Mouse (Mus musculus) lung, postnatal 25 days (tissue): Measurements from ENCODE around the gene Slc25a14.

ENCODE experiments used
- DNase-seq: peaks from one replicate; pipeline ENCODE4 v3.0.0; 2022; ENCODE audit warnings: low spot score

The Slc25a14 gene

DNA sequence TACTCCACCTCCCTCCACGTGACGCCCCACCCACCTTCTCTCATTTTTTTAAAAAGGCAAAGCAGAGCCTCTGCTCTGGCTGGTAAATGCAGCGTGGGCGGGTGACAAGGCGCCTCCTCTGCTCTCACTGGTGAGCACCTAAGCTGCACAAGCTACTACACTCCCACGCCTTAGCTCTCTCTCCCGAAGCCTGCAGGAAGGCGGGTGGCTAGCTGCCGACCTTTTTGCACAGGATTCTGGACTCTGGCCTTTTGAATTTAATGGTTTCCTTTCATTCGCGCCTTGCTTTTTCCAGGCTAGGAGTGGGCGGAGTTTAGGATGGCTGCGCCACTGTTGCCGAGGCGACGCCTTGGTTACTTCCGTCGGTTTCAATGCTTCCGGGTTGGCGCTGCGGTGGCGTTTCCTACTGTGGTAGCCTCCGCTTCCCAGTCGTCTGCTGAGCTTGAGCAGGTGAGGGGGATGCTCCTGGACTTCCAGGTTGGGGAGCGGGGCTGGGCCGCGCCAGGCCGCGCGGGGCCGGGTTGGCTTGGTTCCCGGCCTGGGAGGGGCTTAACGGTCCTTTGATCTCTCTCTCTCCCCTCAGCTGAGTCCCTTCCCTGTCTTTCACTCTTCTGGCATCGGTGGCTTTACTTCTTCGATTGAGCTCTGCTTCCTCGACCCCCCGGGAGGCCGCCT lies at the start of gene Slc25a14:
TSS of gene Slc25a14 (plus strand) at position 35 of the 675 bp plus-strand sequence.
- peak; percentile 76 for DNase-seq

DNA sequence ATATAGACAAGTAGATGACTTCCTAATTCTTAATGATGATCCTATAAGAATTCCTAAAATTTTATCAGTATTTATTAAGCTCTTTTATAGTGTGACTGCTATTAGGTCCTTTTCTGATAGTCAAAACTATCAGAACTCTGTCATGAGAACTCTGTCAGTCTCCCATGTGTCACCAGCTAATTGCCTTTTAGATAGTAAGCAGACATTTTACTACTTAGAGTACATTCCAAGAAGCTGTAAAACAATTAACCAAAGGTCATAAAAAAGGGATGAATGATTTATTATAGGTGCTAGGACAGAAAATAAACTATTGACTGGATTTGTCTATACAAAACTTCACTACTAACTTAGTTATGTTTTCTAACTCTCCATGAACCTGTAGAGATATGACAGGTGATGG lies 39.9 kb upstream of the Slc25a14 start:
- no peak for DNase-seq

DNA sequence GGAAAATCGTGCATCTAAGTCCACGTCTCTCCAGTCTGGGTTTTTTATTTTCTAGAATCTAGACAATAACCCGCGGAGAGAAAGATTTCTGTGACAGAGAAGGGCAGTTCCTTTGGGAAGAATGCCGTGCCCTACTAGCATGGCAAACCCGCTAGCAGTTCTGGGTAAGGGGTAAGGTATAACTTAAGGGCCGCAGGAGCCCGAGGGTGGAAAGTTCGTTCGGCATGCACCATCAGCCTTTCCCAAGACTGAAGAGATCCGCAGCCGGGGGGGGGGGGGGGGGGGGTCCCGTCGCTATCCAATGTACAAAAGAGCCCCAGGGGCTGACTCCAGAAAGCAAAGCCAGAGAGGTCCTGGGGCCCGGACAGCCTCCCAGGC lies 29.5 kb upstream of the Slc25a14 start:
- no peak for DNase-seq

DNA sequence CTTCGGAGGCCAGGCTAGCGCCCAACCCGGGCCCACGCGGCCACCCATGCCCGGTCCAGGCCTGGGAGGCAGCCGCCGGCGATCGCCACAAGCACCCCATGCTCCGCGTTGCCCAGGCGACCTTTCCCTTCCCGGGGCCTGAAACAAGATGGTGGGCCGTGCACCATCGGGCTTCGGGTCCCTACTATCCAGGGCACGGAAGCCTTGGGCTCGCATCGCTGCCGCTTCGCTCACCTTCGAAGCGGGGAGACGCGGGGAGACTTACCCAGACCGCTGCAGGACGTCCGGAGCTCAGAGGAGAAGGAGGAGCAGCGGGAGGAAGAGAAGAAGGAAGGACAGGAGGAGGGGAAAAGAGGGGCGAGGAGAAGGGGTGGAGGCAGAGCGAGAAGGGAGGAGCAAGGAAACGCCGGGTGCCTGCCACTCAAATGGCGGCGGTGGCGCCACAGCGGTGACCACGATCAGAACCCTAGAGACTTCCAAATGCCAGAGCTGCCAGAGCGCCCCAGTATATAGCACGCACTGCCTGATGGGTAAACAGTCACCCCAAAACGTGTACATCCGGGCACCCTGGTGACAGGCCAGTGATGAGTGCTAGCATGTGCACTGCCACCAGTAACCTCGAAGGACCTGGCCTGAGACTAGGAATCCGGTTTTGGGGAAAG lies 29.0 kb upstream of the Slc25a14 start, which contains the start of gene Zfp280c:
TSS of gene Zfp280c (minus strand) at position 406 of the 662 bp plus-strand sequence.
- DNase-seq = peak; percentile 60

DNA sequence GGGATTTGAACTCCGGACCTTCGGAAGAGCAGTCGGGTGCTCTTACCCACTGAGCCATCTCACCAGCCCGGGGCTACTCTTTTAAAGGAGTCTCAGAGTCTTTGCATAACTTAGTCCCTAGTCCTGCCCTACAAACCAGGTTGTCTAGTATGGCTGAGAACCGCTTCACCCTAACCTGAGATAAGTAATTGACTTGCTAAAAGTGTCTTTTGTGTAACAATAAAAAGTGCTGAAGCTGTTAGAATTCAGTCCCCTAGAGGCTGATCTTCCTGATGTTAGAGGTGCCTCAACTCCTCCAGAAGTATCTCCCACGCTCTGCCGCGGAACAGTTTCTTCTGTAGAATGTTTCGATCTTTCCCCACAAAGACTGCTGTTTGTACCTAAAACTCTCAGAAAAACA lies 27.2 kb upstream of the Slc25a14 start:
- DNase-seq = no peak

DNA sequence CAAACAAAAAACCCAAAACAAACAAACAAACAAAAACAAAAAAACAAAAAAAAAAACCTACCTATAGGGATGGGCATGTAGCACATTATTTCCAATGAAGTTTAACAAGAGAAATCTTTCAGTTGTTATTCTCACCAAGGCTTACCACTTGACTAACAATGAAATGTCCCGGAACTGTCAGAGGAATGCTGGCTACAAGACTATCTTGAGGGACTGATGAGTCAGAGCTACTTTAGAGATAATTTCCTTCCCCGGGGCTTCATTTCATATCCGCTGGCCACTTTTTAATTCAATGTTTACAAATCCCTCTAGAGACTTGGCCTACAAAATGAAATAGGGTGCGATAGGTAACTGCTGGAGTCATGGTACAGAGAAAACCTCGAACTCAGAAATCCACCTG lies 26.3 kb upstream of the Slc25a14 start:
- DNase-seq = no peak

DNA sequence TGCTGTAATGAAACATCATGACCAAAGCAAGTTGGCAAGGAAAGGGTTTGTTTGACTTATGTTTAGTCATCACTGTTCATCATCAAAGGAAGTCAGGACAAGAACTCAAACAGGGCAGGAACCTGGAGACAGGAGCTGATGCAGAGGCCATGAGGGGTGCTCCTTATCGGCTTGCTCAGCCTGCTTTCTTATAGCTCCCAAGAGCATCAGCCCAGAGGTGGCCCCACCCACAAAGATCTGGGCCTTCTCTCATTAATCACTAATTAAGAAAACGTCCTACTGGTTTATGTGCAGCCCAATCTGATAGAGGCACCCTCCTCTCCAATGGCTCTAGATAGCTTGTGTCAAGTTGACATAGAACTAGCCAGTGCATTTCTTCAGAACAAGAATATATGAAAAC lies 18.3 kb upstream of the Slc25a14 start:
- DNase-seq = no peak

DNA sequence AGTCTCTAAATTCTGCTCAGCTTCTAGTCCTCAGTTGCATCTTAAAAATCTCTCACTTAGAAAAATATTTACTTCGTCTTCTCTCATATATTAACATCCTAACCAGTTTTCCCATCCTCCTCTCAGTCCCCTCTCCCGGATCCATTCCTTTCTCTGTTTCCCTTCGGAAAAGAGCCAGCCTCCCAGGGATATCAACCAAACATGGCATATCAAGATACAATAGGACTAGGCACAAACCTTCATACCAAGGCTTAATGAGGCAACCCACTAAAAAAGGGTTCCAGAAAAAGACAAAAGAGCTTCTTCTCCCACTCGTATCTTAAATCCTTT lies 199 bp upstream of the Slc25a14 start:
- no peak for DNase-seq

DNA sequence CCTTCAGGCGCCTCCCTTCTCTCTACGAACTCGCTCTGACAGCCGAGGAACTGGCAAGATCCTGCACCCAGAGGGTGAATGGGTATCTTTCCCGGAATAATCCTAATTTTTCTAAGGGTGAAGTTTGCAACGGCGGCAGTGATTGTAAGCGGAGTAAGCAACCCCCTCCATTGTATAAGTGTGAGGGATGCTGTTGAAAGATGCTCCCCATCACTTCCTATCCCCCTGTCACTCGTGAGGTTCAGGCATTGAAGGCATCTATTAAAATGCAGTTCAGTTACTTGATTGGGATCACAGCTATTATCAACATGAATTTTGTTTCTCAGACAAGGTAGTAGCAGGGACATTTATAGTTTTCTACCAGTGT lies 824 bp downstream of the Slc25a14 start:
- DNase-seq = no peak

DNA sequence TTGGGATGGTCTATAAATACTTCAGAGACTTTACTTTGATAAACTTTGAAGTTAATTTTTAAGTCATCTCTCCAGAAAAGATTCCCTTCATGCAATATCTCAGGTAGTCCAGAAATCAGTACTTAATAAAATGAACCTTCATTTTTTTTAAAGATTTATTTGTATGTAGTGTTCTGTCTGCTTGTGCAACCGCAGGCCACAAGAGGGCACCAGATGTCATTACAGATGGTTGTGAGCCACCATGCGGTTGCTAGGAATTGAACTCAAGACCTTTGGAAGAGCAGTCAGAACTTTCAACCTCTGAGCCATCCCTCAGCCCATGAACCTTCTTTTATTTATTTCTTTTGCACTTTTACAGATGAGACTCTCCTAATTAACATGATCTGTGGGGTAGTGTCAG lies 13.8 kb downstream of the Slc25a14 start:
- no peak for DNase-seq

DNA sequence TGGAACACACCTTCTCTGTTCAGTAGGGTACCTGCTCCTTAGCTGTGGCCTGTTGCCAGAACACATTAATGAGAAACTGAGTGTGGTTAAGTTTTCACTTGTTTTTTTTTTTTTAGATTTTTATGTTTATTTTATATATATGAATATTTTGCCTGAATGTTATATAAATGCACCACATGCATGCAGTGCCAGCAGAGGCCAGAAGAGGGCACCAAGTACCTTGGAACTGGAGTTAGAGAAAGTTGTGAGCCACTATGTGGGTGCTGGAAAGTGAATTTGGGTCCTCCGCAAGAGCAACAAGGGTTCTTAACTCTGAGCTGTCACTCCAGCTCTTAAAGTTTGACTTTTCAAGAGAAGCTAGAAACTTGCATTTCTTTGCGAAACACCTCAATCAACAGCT lies 20.9 kb downstream of the Slc25a14 start:
- DNase-seq = peak; percentile 8

DNA sequence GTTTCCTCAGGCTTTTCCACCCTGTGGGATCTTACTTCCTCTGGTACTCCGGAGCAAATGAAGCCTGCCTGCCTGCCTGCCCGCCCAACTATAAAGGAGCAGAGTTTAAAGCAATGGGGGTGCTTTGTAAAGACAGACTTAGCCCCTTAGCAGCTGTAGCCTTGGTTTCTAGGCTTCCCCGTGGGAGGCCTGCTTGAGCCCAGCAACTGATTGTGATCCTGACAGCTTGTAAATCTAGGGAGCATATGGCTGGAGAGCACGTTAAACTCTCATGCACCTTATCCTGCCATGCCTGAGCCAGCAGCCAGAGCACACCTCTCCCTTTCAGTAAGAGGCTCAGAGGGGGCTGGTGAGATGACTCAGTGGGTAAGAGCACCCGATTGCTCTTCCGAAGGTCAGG lies 43.6 kb downstream of the Slc25a14 start:
- no peak for DNase-seq

DNA sequence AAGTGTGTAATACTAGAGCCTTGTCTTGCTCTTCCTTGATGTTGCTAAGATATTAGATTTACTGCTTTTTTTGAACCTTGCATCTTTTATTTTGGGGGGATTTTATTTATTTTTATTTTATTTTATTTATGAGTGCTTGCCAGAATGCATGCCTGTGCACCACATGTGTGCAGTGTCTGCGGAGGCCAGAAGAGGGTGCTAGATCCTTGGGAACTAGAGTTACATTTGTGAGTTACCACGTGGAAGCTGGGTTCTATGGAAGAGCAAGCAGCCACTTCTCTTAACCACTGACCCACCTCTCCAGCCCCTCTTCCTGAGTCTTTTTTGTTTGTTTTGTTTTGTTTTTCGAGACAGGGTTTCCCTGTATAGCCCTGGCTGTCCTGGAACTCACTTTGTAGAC lies 46.4 kb downstream of the Slc25a14 start:
- DNase-seq = no peak

DNA sequence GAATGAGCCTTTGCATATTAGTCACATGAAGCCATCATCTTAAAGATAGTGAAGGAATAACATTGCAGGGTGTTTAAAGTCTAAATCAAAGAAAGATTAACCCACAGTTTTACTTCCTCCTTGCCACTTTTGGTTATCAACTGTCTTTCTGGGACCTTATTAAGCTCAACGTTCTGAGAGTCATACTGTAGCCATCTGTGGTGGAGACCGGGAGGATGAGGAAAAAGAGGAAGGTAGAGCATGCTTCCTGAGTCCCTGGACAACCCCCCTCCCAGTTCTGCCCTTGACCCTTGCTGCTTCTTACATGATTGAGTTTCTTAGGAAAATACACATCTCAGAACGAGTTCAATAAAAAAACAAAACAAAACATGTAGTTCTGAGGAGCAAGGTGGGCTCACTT lies 48.5 kb downstream of the Slc25a14 start:
- no peak for DNase-seq

DNA sequence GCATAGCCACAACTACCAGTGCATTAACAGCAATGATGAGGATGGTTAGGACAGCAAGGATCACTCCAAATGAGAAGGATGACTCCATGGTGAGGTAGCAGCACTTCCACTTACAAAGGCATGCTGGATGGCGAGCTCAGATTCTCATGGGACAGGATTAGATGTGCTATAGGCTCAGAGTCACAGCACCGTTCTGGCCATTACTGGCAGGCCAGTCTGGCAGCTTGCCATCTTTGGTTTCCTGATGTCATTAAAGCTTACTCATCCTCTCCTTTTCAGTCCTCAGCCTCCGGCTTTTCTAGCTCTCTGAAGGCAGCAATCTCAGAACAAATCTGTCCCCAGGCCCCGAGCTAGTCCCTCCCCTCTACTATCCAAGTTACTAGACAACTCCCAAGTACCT lies 51.0 kb downstream of the Slc25a14 start, which contains the start of gene Gpr119:
TSS of gene Gpr119 (minus strand) at position 308 of the 400 bp plus-strand sequence.
- DNase-seq = no peak

DNA sequence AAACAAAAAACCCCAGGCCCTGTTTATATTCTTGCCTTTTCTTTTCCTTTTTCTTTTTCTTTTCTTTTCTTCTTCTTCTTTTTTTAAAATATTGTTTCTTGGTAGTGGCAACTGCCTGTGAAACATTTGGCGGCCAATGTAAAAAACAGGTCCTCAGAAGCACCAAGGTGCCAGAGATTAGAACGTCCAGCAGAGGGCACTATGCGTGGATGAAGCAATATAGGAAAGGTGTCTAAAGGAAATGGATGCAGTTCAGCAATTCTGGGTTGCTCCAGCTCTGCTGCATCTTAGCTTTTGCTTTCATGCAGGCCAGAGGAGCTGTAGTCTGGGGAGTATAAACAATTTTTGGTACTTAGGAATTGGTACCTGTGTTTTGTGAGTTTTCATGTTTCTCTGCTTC lies 60.2 kb downstream of the Slc25a14 start:
- DNase-seq = peak; percentile 38

DNA sequence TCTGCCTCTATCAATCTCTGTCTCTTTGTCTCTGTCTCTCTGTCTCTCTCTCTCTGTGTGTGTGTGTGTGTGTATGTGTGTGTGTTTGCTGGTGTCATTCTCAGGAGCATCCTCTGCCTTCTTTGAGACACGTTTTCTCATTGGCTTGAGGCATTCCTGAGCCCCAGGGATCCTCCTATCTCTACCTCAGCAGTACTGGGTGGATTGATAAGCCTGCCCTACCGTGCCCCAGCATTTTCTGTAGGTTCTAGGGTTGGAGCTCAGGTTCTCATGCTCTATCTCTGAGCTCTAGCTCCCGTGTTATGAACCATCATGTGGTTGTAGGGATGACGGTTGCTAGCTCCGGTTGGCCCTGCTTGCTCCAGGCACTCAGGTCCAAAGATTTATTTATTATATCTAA lies 60.6 kb downstream of the Slc25a14 start:
- no peak for DNase-seq

DNA sequence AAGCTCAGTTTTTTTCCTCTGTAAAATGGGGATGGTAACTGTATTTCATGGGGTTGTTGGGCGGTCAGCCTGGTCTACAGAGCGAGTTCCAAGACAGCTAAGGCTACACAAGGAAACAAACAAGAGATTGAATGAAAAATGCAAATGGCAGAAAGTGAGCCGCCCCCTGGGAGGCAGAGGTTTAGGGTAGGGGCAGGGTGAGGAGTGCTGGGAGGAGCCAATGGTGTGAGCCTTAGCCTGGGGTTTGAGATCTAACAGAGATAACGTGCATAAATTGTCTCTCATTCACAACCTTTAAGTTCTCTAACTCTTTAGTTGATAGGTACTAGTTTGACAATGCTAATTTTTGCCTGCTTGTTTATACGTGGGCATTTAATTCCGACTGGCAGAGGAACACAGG lies 71.2 kb downstream of the Slc25a14 start:
- DNase-seq = no peak

DNA sequence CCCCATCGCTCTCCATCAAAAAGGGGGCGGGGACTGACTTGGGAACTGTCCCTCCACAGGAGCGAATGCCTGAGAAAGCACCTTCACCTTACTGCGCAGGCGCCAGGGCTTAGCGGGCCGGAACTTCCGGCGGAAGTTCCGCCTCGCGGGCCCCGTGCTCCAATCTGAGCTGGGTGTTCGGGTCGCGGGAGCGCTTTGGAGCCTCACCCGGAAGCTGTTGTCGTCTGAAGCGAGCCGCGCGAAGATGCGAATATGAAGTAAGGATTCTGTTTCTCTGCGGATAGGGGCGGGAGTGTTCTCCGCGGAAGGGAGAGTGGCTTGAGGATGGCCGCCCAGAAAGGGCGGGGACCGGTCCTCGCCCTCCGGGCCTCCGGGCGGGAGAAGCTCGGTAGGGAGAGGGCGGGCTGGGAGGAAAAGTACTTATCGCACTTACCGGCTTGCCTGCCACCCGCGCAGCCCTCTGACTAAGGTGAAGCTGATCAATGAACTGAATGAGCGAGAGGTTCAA lies 71.7 kb downstream of the Slc25a14 start, which contains the start of gene Rbmx2:
TSS of gene Rbmx2 (plus strand) at position 141 of the 508 bp plus-strand sequence.
- peak; percentile 90 for DNase-seq

DNA sequence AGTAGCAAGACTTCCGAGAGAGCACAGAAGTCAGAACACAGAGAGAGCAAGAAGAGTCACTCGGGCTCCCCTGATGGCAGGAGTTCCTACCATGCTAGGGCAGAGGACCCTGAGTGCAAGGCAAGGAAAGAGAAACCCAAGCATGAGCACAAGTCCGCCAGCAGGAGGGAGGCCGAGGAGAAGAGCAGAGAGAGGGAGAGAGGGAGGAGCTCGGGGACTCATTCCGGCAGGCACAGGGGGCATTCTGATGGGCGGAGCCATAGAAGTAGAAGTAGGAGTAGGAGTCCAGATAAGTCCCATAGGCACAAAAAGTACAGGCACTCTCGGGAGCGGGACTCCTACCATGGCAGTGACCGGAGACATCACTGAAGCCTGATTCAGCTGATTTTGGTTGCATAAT lies 86.5 kb downstream of the Slc25a14 start:
- no peak for DNase-seq
